Mouse (Mus musculus) yolk sac, embryonic 10.5 days (tissue): Measurements from ENCODE around the gene Sumf1.

Experiments used
- DNase-seq: peaks from one replicate; pipeline ENCODE4 v3.0.0-alpha.2; 2017; ENCODE audit warnings: low spot score

The Sumf1 gene

GRCm38 (mm10) chr6:108184847-108185684, at the start of gene Sumf1:
Sumf1 (minus strand) TSS chr6:108185582.
- DNase-seq, result peak; percentile 88

GRCm38 (mm10) chr6:108234536-108234935, 49.2 kb upstream of the Sumf1 start:
- DNase-seq, result no peak

- no peak for DNase-seq
Measured at GRCm38 (mm10) chr6:108233070-108233469, 47.7 kb upstream of the Sumf1 start.

GRCm38 (mm10) chr6:108231892-108232710, 46.7 kb upstream of the Sumf1 start:
- no peak for DNase-seq

GRCm38 (mm10) chr6:108230608-108231007, 45.2 kb upstream of the Sumf1 start:
- DNase-seq, result no peak

- DNase-seq, result no peak
Measured at GRCm38 (mm10) chr6:108228601-108229000, 43.2 kb upstream of the Sumf1 start.

GRCm38 (mm10) chr6:108228048-108228447, 42.7 kb upstream of the Sumf1 start:
- DNase-seq, result no peak

- no peak for DNase-seq
Measured at GRCm38 (mm10) chr6:108227461-108227860, 42.1 kb upstream of the Sumf1 start.

GRCm38 (mm10) chr6:108226230-108226629, 40.8 kb upstream of the Sumf1 start:
- no peak for DNase-seq

- no peak for DNase-seq
Measured at GRCm38 (mm10) chr6:108225027-108225426, 39.6 kb upstream of the Sumf1 start.

- no peak for DNase-seq
Measured at GRCm38 (mm10) chr6:108224361-108224760, 39.0 kb upstream of the Sumf1 start.

GRCm38 (mm10) chr6:108222875-108223274, 37.5 kb upstream of the Sumf1 start:
- no peak for DNase-seq

GRCm38 (mm10) chr6:108222435-108222834, 37.1 kb upstream of the Sumf1 start:
- DNase-seq, result no peak

GRCm38 (mm10) chr6:108217987-108218386, 32.6 kb upstream of the Sumf1 start:
- DNase-seq, result no peak

- no peak for DNase-seq
Measured at GRCm38 (mm10) chr6:108216832-108217231, 31.4 kb upstream of the Sumf1 start.

- DNase-seq, result no peak
Measured at GRCm38 (mm10) chr6:108216091-108216490, 30.7 kb upstream of the Sumf1 start.

- no peak for DNase-seq
Measured at GRCm38 (mm10) chr6:108214294-108214925, 29.0 kb upstream of the Sumf1 start.

GRCm38 (mm10) chr6:108213481-108214293, 28.3 kb upstream of the Sumf1 start:
- DNase-seq, result no peak

- DNase-seq, result peak; percentile 98
Measured at GRCm38 (mm10) chr6:108212881-108213295, 27.5 kb upstream of the Sumf1 start, which contains the start of gene Itpr1. Itpr1 (plus strand) TSS chr6:108213096.

GRCm38 (mm10) chr6:108211896-108212880, 26.8 kb upstream of the Sumf1 start:
- no peak for DNase-seq
